Mouse (Mus musculus) kidney, postnatal 25 days (tissue): ENCODE results near the gene Adgrl2.

Experiments
- DNase-seq, 2 experiments: peaks; one replicate each; pipeline ENCODE4 v3.0.0; 2021; ENCODE audit warnings: mixed read lengths in 2 of 2

Gene Adgrl2

GRCm38 (mm10) chr3:148872563-148872962 is 117.8 kb downstream of the Adgrl2 start:
- no peak for DNase-seq

- DNase-seq = no peak
Measured at GRCm38 (mm10) chr3:148871792-148872464, 118.4 kb downstream of the Adgrl2 start.

GRCm38 (mm10) chr3:148867618-148868017 is 122.7 kb downstream of the Adgrl2 start:
- DNase-seq = peak; percentile 17 to 48

- DNase-seq = no peak
Measured at GRCm38 (mm10) chr3:148866633-148867032, 123.7 kb downstream of the Adgrl2 start.

GRCm38 (mm10) chr3:148866053-148866452 is 124.3 kb downstream of the Adgrl2 start:
- no peak for DNase-seq

GRCm38 (mm10) chr3:148865234-148865633 is 125.1 kb downstream of the Adgrl2 start:
- DNase-seq = no peak

GRCm38 (mm10) chr3:148861860-148862259 is 128.5 kb downstream of the Adgrl2 start:
- no peak for DNase-seq

GRCm38 (mm10) chr3:148854306-148854910 is 135.9 kb downstream of the Adgrl2 start:
- DNase-seq = no peak

GRCm38 (mm10) chr3:148853372-148853771 is 137.0 kb downstream of the Adgrl2 start:
- DNase-seq = no peak

- DNase-seq = no peak
Measured at GRCm38 (mm10) chr3:148852556-148852955, 137.8 kb downstream of the Adgrl2 start.

- DNase-seq = no peak
Measured at GRCm38 (mm10) chr3:148850821-148851220, 139.5 kb downstream of the Adgrl2 start.

- DNase-seq = no peak
Measured at GRCm38 (mm10) chr3:148848366-148848765, 142.0 kb downstream of the Adgrl2 start.

- DNase-seq = no peak
Measured at GRCm38 (mm10) chr3:148844182-148844581, 146.2 kb downstream of the Adgrl2 start.

GRCm38 (mm10) chr3:148842533-148842932 is 147.8 kb downstream of the Adgrl2 start:
- DNase-seq = no peak

- DNase-seq = no peak
Measured at GRCm38 (mm10) chr3:148838835-148839296, 151.5 kb downstream of the Adgrl2 start.

- no peak for DNase-seq
Measured at GRCm38 (mm10) chr3:148838095-148838834, 152.1 kb downstream of the Adgrl2 start.

GRCm38 (mm10) chr3:148835136-148835535 is 155.2 kb downstream of the Adgrl2 start:
- DNase-seq = no peak

GRCm38 (mm10) chr3:148833070-148833769 is 157.1 kb downstream of the Adgrl2 start:
- no peak for DNase-seq

GRCm38 (mm10) chr3:148832001-148832400 is 158.4 kb downstream of the Adgrl2 start:
- DNase-seq = no peak

GRCm38 (mm10) chr3:148828519-148828918 is 161.8 kb downstream of the Adgrl2 start:
- no peak for DNase-seq

GRCm38 (mm10) chr3:148823551-148823950 is 166.8 kb downstream of the Adgrl2 start:
- DNase-seq = no peak

GRCm38 (mm10) chr3:148821632-148822031 is 168.7 kb downstream of the Adgrl2 start:
- no peak for DNase-seq
